Mouse (Mus musculus): Measurements from ENCODE around the gene Ppp6r2. TPM values are rescaled to one million over a fixed set of nuclear protein-coding genes. Genes with fewer than 3 reads are reported as not detected.

Ppp6r2 gene
- total and polyA plus RNA-seq, 3 experiments, result 8.7 to 14.7 (median 10.3) TPM

DNA sequence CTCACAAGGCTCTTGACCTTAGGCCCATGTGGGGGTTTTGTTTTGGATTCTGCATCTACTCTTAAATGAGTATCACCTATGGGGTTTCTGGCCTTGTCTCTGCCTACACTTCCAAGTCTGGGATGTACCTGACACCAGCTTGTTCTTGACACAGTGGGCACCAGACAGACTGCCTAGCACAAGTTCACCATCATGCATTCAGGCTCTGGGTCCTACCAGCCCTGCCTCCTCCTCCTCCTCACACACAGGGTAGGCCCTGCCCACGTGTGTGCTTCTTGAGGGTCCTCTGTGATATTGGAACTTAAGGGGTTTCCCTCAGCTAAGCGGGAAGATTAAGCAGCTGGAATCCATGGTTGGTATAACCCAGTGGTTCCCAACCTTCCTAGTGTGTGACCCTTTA lies 72.7 kb downstream of the Ppp6r2 start:
- H3K9me3 ChIP-seq (replicated peaks; ENCODE audit: low read length), result no peaks in the 10 kb centered on the region
- in situ Hi-C loops (cut with MboI; ENCODE audit: low pct_ligation_motif_present, low pct_unique_long_range_greater_than_20kb, low sequenced_read_pairs) (no loop called here), dilution Hi-C loops (cut with MboI; ENCODE audit: extremely low pct_ligation_motif_present, extremely low pct_unique_long_range_greater_than_20kb, low sequenced_read_pairs) (no loop called here)
- no peak overlapping the region for H3K4me2 ChIP-seq (ENCODE audit: insufficient read depth, low read depth, poor library complexity, severe bottlenecking)
- no peaks in the 10 kb centered on the region for H3K79me2 ChIP-seq (replicated peaks; ENCODE audit: control insufficient read depth, extremely low read depth, insufficient read depth, poor library complexity, severe bottlenecking)
- H3K9ac ChIP-seq (ENCODE audit: insufficient read depth, low read depth), result no peak overlapping the region
- peaks cover 14 to 27% of the 10 kb centered on the region in 2 experiments for H3K4me1 ChIP-seq (ENCODE audit: control insufficient read depth in 1 of 2, insufficient read depth in 2 of 2)
- no peaks in the 10 kb centered on the region for H3K27me3 ChIP-seq (replicated peaks)
- H3K36me3 ChIP-seq (replicated peaks in 1 of 2; ENCODE audit: control insufficient read depth in 1 of 2, insufficient read depth in 1 of 2, low read length in 1 of 2), result peaks cover 35 to 93% of the 10 kb centered on the region in 2 experiments
- no peak for DNase-seq (ENCODE audit: extremely low read depth)
- TF ChIP-seq USF1 (IDR thresholded peaks at IDR 0.05; ENCODE audit: low read depth, low read length) (no peak), MYC (IDR thresholded peaks at IDR 0.05; ENCODE audit: low read depth, low read length) (no peak), EP300 (IDR thresholded peaks at IDR 0.05; ENCODE audit: low read length) (no peak), PAX5 (IDR thresholded peaks at IDR 0.05; ENCODE audit: low read length) (no peak), ZKSCAN1 (IDR thresholded peaks at IDR 0.05; ENCODE audit: borderline replicate concordance, low read depth, low read length) (no peak), SIN3A (IDR thresholded peaks at IDR 0.05; ENCODE audit: low read length) (no peak), TCF12 (IDR thresholded peaks at IDR 0.05; ENCODE audit: low read depth, low read length) (no peak), ZNF384 (IDR thresholded peaks at IDR 0.05; ENCODE audit: low read depth, low read length) (no peak), NELFE (IDR thresholded peaks at IDR 0.05; ENCODE audit: low read depth, low read length) (no peak), MEF2A (IDR thresholded peaks at IDR 0.05; ENCODE audit: borderline replicate concordance, low read depth, low read length) (no peak), CTCF (conservative IDR thresholded peaks at IDR 0.05 in 1 of 2, IDR thresholded peaks at IDR 0.05 in 1 of 2; ENCODE audit: low read depth in 2 of 2, low read length in 2 of 2) (no peak), TBP (conservative IDR thresholded peaks at IDR 0.05; ENCODE audit: low read depth, low read length) (no peak), RCOR1 (conservative IDR thresholded peaks at IDR 0.05; ENCODE audit: low read depth, low read length) (no peak), ETS1 (conservative IDR thresholded peaks at IDR 0.05; ENCODE audit: low read depth, low read length) (no peak), JUND (conservative IDR thresholded peaks at IDR 0.05; ENCODE audit: low read depth, low read length) (no peak)
- H3K4me3 ChIP-seq (replicated peaks in 1 of 3; ENCODE audit: low read depth in 2 of 3, low read length in 2 of 3, poor library complexity in 1 of 3), result no peak overlapping the region
- no peak overlapping the region for H3K27ac ChIP-seq (ENCODE audit: insufficient read depth, low read depth)

GRCm38 (mm10) chr15:89285004-89285403 lies 73.7 kb downstream of the Ppp6r2 start:
- H3K4me1 ChIP-seq (ENCODE audit: control insufficient read depth in 1 of 2, insufficient read depth in 2 of 2), result peaks cover 14 to 32% of the 10 kb centered on the region in 2 experiments
- dilution Hi-C loops (cut with MboI; ENCODE audit: extremely low pct_ligation_motif_present, extremely low pct_unique_long_range_greater_than_20kb, low sequenced_read_pairs), result no loop called here
- no peaks in the 10 kb centered on the region for H3K9me3 ChIP-seq (replicated peaks; ENCODE audit: low read length)
- no peaks in the 10 kb centered on the region for H3K79me2 ChIP-seq (replicated peaks; ENCODE audit: control insufficient read depth, extremely low read depth, insufficient read depth, poor library complexity, severe bottlenecking)
- no peak overlapping the region for H3K27ac ChIP-seq (ENCODE audit: insufficient read depth, low read depth)
- no peak for TF ChIP-seq CHD1 (IDR thresholded peaks at IDR 0.05; ENCODE audit: low read depth, low read length)
- TF ChIP-seq UBTF (IDR thresholded peaks at IDR 0.05; ENCODE audit: low read depth, low read length), result no peak
- no peak for TF ChIP-seq GABPA (IDR thresholded peaks at IDR 0.05; ENCODE audit: insufficient replicate concordance, low read depth, low read length)
- TF ChIP-seq JUN (IDR thresholded peaks at IDR 0.05; ENCODE audit: insufficient read depth, low read depth, low read length), result no peak
- TF ChIP-seq TCF12 (IDR thresholded peaks at IDR 0.05; ENCODE audit: low read depth, low read length), result no peak
- no peak for TF ChIP-seq E2F4 (IDR thresholded peaks at IDR 0.05; ENCODE audit: insufficient replicate concordance, low read depth, low read length)
- TF ChIP-seq MXI1 (IDR thresholded peaks at IDR 0.05; ENCODE audit: low read depth, low read length), result no peak
- no peak for TF ChIP-seq MAZ (IDR thresholded peaks at IDR 0.05; ENCODE audit: low read depth, low read length)
- no peak for TF ChIP-seq POLR2AphosphoS2 (IDR thresholded peaks at IDR 0.05; ENCODE audit: low read depth, low read length)
- H3K27me3 ChIP-seq (replicated peaks), result no peaks in the 10 kb centered on the region
- no peak overlapping the region for H3K4me3 ChIP-seq (replicated peaks in 1 of 3; ENCODE audit: low read depth in 2 of 3, low read length in 2 of 3, poor library complexity in 1 of 3)
- H3K4me2 ChIP-seq (ENCODE audit: insufficient read depth, low read depth, poor library complexity, severe bottlenecking), result no peak overlapping the region
- no peak for DNase-seq (ENCODE audit: extremely low read depth)
- H3K36me3 ChIP-seq (replicated peaks in 1 of 2; ENCODE audit: control insufficient read depth in 1 of 2, insufficient read depth in 1 of 2, low read length in 1 of 2), result peaks cover 44 to 93% of the 10 kb centered on the region in 2 experiments
- H3K9ac ChIP-seq (ENCODE audit: insufficient read depth, low read depth), result no peak overlapping the region
- in situ Hi-C loops (cut with MboI; ENCODE audit: low pct_ligation_motif_present, low pct_unique_long_range_greater_than_20kb, low sequenced_read_pairs), result no loop called here
